Mouse (Mus musculus): Measurements from ENCODE around the gene Trim39.

Trim39 gene

DNA sequence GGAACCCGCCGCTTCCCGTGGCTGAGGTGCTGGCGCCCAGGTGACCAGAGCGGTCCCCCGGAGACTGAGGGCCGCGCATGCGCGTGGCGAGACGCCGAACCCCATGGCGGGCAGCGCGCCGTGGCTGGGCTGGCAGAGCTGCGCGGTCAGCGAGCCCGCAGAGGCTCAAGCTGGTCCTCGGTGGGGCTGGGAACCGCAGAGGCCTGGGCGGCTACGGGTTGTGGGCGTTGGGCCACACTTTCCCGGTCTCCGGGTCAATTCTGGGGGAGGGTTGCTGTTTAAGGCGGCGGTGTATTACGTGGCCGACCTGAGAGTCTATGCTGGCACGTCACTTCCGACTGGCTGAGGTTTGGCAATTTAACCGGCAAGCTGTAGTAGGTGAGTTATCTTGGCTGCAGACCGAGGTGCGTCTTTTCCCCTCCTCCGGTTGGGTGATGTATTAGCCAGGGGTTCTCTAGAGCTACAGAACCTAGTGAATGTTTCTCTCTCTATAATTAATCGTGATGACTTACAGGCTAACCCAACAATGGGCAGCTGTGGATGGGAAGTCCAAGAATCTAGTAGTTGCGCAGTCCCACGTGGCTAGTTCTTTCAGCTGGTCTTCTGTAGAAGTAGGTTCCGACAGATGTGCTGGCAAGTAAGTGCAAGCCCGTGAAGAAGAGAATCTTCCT, at the start of gene Trim39:
Trim39 (minus strand) TSS at position 662 of the 671 bp plus-strand sequence.
- peak; percentile 88 for DNase-seq (ENCODE audit: low read depth)

DNA sequence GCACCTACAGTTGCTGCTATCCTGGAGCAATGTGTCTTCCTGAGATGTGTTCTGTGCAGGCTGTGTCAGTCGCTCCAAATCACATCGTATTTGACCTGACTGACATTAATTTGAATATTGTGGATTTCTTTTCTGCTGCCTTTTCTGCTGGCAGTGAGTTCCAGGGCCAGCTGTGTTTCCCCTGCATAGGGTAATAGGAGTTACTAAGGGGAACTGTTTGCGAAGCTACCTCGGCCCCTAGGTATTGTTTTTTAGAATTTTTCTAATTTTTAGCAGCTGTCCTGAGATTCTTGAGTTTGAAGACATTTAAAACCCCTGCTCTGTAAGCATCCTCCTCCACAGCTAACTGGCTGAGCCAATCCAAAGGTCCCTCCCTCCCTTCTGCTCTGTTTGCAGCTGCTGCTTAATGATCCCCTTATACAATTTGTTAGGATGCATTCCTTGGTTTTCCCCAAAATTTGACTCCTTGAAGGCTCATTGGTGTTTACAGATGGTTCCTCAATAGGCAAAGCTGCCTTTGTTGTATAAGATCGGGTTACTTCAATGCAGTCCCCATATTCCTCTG, 43.7 kb upstream of the Trim39 start:
- no peak for DNase-seq (ENCODE audit: low read depth)

DNA sequence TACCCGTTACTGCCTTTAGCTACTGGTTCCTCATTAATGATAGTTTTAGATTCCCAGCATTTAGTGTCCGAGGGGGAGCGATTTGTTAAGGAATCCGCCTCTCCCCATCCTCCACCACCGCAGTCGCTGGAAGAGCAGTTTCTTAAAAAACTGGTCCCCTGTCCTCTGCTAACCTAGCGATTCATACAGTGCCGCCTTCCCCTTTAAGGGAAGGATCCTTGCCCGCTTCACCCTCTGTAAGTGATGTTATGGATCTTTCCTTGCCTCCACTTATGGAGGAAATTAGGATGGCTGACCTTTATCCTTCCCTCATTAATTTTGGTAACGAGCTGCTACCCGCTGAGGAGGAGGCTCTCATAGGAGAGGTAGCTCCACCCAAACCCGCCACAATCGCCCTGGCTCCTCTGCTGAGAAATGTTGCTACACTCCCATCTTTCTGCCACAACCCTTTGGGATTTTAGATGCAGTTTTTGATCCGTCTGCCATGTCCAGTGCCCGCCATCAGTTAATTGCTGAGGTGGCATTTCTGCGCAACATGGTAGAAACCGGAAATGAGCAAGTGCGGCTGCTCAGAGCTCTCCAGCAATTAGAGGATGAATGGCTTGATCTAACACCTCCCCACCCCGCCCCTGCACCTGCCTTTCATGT, 43.1 kb upstream of the Trim39 start:
- DNase-seq (ENCODE audit: low read depth): peak; percentile 47

DNA sequence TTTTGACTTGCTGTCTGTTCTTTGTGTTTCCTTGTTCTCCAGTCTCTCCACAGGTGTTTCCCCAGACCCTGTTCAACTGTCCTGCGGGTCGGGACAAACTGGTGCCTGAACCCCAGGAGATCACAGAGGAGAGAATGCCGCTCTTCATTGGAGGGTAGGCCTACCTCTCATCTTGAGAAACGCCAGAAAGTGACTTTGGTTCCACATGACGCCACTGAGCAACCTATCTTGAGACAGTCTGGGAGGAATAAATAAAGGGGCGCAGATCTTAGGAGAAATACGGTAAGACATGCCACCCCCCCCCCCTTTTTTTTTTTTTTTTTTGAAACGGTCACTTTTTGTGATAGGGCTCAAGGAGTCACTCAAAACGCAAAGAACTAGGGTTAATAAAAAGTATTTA, 42.5 kb upstream of the Trim39 start:
- DNase-seq (ENCODE audit: low read depth): peak; percentile 52

DNA sequence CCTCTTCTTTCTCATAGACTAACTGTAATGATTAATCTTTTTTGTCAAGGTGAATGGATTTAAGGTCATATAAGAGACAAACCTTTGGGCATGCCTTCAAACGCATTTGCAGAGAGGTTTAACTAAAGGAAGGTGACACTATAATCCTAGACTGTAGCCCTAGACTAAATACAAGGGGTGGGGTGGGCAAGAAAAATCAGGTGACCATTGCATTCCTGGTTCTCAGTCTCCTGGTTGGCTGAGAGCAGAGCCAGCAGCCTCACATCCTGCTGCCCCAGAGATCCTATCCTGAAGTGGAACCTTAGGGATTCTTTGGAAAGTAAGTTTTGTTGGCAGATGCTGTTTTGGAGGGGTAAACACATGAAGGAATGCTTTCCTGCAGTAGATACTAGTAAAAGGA, 37.2 kb upstream of the Trim39 start:
- DNase-seq (ENCODE audit: low read depth): no peak

DNA sequence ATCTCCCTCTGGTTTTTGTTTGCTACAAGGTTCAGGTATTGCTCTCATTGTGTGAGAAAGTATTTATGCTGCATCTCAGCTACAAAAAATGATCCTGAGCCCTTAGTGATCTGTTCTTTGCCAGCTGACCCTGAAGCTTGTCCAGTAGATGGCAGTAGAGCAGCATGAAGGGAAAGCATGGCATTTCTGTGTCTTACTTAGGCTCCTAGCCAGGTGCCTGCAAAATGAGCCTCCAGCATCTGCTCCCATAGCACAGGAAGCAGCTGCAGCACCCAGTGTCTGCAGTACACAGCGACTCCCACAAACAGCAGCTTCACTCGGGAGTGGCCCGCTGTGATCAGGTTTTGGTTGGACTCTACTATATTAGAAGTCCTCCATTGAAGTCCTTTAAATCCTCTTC, 36.8 kb upstream of the Trim39 start:
- DNase-seq (ENCODE audit: low read depth): peak; percentile 86

DNA sequence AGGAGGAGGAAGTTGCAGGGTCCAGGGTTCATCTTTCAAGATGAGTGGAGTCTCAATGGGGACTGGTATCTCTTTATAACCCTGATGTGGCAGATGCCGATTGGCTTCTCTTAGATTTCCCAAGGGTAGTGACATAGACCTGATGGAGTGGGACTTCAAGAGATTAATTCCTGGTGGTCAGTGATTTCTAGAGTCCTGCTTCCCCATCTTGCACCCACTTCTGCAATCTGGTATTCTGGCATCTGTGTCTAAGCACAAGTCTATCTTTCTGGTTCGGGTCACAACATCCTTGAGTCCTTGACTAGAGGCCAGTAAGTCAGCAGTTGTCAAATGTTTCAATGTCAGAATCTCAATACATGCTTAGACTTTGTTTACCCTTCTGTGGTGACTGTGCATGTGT, 14.3 kb upstream of the Trim39 start, which contains the start of gene H2-M10.2:
H2-M10.2 (minus strand) TSS at position 101 of the 400 bp plus-strand sequence.
- DNase-seq (ENCODE audit: low read depth): no peak

DNA sequence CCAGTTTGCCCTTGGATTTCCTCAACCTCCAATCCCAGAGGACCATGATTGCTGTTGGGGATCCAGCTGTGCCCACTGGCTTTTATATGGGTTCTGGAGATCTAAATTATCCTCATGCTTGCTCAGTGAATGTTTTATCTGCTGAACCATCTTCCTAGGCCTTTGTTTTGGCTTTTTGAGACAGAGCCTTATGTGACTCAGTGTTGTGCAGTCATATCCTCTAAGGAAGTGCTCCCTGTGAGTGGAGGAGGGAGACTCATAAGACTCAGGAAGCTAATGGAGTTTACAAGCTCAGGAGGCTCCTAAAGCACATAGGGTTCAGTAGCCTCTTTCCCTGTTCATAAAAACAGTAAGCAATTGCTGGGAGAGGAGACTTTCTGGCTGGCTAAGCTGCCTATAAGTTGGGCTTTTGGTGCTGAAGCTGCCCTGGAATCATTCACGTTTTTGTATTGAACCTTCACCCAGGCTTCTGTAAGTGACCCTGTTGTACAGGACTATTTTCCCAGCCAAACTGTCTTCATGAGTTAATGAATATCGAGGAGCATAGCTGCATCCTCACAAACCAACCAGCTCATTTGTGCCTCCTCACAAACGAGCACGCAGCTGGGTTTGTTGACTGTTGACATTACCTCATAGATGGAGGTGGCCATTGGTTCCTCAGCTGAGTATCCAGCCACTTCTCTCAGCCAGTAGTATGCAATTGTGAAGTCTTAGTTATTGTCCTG, 9.6 kb upstream of the Trim39 start:
- no peak for DNase-seq (ENCODE audit: low read depth)

DNA sequence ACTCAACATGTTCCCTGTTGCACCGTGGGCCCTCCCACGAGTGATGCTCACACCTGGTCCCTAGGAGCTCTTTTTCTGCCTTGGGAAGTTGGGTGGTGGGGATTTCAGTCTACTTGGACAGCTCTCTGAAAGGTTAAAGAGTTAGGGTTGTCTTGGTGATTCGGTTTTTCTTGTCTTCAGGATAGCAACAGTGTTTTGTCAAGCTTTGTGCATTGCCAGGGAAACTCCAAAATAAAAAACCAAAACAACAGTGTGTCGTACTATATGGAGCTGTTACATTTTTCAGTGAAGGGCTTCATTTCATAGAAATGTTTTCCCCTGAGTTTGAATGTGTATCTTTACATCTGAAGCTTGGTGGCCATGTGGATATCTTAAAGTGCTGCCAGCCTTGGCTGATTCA, 2.7 kb upstream of the Trim39 start:
- DNase-seq (ENCODE audit: low read depth): no peak

DNA sequence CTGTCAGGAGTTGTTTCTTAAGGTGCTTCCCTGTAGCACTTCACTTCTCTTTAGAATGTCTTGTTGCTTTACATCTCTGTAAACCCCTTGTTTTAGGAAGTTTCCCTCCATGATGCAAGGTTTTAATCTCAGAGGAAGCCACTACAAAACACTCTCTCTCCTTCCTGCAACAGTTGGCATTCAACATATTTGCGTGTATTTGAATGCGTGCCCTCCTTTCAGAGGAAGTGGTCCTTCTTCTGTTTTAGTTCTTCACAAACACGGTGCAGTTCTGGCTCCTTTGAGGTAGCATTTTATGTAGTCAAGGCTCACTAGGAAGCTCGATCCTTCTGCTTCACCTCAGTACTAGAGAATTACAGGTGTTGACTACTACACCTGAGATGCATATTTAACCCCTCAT, 1.7 kb upstream of the Trim39 start:
- DNase-seq (ENCODE audit: low read depth): no peak

DNA sequence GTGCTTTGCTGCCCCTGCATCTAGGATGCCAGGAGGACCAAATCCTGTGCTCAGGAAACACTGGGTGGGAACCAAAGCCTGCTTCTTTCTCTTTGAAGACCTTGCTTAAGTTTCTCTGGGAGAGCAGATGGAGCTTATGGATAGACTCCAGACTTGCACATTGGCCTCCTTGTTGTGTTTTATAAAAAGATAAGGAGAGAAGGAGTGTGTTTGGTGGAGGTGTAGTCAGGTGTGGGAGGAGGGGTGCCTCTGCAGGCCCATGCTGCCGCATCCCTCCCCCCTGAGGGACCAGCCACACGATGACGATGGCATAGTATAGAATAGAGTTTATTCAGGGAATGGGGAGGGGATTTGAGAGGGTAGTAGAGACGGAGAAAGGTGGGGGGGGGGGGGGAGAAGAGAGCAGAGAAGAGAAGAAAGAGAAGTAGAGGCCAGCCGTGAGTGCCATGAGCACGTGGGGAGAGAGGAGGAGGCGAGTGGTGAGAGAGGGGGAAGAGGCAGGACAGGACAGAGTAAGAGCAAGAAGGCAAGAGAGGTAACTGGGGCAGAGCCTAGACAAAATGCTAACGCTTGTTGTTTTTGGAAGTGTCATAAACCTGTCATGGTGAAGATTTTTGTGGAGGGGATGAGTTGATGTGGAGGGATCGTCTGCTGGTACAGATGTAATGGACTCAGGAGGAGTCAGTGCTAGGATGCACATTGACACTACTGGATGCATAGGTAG, 758 bp upstream of the Trim39 start:
- no peak for DNase-seq (ENCODE audit: low read depth)

DNA sequence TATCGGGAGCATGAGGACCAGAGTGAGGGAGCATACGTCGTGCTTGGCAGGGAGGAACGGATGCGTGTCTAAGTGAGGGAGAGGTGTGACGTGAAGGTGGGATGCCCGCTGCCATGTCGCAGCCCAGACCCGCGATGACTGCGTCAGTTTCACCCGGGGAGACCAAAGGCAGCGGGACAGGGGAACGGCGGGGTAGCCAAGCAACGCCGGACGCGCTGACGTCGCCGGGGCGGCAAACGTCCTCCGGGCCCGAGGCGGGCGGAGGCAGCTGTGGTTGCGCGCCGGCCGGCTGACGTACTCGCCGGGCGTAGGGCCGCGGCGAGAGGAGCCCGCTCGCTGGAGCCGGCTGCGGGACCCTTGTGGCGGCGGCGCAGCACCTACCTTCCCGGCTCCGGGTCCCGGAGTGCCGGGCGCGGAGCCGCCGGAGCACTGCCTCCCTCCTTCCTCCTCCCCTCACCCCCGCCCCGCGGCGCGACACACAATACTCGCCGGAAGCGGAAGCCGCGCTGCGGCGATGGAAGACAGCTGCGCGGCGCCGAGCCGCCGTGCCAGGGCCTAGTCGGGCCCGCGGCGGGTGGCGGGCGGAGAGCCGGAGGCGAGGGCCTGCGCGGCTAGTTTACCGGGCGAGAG, 976 bp downstream of the Trim39 start:
- DNase-seq (ENCODE audit: low read depth): peak; percentile 92

DNA sequence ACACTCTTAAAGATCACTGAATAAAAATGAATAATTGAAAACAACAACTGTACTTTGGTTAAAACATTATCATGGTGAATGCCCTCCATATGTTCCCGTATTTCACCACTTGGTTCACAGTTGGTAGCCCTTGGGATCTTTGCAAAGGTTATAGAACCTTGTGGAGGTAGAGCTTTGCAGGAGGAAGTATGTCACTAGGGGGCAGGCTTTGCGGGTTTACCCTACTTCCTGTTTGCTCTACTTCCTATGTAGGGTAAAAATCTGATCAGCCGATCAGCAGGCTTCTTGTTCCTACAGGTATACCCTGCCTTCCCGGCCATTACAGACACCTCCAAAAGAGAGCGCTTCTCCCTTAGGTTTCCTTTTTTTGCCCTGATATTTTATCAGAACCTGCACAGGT, 6.2 kb downstream of the Trim39 start:
- no peak for DNase-seq (ENCODE audit: low read depth)

DNA sequence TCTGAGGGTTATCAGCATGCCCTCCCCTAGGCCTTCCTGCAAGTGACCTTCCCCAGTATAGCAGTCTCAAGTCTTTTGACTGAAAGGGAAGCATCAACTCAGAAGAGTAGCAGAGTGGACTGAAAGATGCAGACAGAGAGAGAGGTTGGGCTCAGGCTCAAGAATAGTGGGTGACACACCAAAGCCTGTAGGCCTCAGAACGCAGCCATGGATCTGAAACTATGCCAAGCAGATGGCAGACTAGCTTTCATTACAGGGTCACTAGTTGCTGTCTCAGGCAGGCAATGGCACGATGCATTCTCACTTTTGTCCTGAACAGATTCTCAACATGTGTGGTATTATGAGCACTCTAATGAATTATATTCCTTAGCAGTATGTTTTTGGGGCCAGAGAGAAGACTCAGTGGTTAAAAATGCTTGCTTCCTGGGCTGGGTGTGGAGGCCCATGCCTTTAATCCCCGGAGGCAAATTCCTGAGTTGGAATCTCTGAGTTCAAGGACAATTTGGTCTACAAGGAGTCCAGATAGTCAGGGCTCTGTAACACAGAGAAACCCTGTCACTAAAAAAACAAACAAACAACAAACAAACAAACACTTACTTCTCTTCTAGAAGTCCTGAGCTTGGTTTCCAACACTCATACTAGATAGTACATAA, 7.6 kb downstream of the Trim39 start:
- DNase-seq (ENCODE audit: low read depth): peak; percentile 38

DNA sequence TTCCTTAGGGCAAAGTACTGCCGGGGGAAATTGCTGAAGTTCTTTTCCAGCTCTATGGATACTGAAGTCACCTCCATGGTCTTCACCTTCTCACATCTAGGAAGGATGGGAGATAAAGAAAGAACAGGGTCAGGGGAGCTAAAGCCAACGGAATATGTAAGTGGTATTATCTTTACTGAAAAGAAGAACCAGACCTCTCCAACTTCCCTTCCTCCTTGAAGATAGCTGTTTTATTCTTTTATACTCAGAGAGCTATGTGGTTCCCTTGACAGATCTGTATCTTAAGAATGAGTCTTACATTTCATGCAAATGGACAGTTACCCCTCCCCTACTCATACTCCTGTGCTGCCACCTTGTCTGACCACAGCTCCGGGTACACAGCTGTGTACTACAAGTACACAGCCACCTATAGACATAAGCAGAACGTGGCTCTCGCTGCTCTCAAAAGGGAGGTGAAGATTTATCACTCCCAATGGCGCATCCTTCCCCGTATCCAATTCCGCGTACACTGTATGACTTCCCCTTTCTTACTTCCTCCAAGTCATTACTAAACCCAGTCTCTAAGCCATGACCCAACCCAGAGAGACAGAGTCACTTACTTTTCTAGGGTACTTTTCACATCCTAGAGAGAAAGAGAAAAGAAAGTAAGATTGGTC, 10.4 kb downstream of the Trim39 start:
- DNase-seq (ENCODE audit: low read depth): no peak

DNA sequence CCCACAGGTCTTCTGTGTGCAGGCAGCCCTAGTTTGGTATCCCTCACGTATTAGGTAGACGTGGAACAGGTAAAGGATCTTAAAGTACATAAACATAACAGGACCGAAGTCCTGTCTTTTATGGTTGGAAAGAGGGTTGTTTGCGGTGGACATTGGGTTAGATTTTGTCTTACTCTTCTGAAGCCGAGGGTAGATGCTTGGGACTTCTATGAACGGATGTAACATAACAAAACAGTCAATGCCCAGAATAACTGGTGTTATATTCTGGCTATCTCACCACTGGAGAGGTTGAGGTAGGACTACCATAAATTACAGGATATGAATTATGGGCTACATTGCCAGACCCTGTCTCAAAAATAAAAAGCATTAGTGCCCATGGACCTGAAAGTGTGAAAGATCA, 14.1 kb downstream of the Trim39 start, which contains the start of gene Rpp21:
Rpp21 (minus strand) TSS at position 101 of the 400 bp plus-strand sequence.
- no peak for DNase-seq (ENCODE audit: low read depth)

DNA sequence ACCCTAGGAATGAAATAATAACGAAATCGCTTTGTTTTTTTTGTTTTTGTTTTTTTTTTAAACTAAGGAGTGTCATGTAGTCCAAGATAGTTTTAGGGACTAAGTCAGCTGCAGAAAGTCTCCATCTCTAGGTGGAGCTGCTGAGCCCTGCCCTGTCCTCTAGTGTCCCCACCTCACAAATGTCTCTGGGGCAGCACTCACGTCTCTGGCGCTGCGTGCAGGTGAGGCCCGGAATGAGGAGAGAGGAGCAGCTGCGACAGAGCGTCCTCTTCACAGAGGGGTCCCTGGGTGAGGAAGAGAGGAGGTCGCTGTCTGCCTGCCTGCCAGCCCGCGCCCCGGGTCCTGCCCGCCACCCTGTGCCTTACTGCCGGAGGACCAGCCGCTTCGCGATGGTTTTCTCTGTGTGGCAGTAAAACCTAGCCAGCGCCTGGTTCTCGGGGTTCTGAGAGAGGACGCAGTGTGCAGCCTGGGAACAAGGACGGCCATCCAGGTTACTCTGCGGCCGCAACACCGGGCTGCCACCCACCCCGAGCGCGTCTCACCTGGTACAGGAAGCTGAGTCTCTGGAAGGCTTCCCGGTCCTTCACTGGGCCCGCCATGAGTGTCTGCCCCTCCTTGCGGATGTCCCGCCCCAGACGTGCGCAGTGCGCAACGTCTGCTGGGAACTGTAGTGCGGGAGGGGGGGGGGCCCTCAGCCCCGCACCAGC, 14.7 kb downstream of the Trim39 start:
- peak; percentile 82 for DNase-seq (ENCODE audit: low read depth)

DNA sequence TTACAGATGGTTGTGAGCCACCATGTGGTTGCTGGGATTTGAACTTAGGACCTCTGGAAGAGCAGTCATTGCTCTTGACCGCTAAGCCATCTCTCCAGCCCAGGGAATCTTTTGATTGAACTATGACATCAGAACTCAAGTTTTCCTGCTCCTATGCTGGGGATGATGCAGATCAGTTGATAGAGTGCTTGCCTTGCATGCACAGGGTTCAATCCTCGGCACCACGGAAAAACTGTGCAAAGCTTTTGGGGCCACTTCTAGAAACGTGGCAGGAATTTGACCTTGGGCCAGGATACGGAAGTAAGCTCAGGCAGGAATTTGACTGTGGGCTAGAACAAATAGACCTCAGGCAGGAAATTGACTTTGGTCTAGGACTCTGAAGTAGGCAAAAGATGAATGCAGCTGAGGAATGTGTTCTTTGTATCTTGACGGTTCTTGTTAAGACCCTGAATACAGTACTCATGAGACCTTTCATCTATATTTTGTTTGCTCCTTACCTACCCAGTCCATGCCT, 18.9 kb downstream of the Trim39 start:
- DNase-seq (ENCODE audit: low read depth): no peak

DNA sequence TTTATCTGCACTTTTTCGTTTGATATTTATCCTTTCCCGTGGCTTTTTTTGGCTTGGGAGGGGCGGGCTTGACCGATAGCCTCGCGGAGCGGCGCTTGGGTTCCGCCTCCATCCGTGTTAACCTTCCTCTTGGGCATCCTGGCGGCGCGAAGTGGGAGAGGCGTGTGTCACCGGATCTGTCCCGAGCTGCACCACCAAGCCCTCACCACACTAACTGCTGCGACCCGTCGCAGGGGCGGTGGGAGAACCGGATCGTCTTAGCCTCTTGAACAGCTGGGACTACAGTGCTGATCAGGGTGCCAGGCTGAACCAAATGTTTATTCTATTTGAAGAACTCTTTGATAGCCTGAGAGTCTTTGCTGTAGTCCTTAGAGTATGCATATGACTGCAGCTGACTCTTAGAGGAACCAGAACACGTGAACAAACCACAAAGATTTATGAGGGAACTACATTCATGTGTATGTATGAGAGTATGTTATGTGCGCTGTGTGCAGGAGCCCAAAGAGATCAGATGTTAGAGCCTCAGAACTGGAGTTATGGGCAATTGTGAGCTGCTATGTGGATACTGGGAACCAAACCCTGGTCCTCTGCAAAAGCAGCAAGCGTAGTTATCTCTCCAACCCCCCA, 19.7 kb downstream of the Trim39 start:
- peak; percentile 22 for DNase-seq (ENCODE audit: low read depth)

Data from NIH3T3 (cell line).